Comparison of ENCODE assay signal across 10 mouse cellular contexts in the genomic region with DNA sequence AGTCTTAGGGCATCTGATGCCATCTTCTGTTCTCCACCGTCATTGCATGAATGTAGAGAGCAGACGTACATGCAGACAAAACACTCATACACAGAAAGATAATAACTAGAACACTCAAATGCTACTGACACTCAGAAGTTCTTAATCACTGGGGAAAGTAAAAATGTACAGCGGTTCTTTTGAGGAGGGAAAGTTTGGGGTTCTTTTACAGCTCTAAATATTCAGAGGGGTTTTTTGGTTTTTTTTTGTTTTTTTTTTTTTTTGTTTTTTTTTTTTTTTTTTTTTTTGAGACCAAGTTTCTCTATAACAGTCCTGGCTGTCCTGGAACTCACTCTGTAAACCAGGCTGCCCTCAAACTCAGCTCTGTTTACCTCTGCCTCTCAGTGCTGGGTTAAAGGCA. TPM values are rescaled to one million over a fixed set of nuclear protein-coding genes. Genes with fewer than 3 reads are reported as not detected.
DNase-seq lines count a peak whose midpoint lies in the region; ATAC-seq and TF ChIP-seq lines count a peak whose summit lies in the region.
"Had no signal": no experiment of that assay in that cellular context is flagged by ENCODE, and none has a peak within 500 bp of the region (broad histone marks: within the 10 kb centered on the region; RNA-seq: fewer than 3 reads in every experiment).

No protein-coding gene starts in this region.

- H3K4me1 ChIP-seq in forebrain, embryonic 13.5 days = peaks cover 19% of the 10 kb centered on the region
- H3K4me1 ChIP-seq in forebrain, embryonic 16.5 days (replicated peaks; ENCODE audit: control insufficient read depth, insufficient read depth, low read length) = peaks cover 16% of the 10 kb centered on the region
- H3K4me1 ChIP-seq in lung, embryonic 14.5 days (ENCODE audit: insufficient read depth) = peaks cover 12% of the 10 kb centered on the region
- H3K4me1 ChIP-seq in neural tube, embryonic 13.5 days (replicated peaks) = peaks cover 39% of the 10 kb centered on the region

- no peaks in the 10 kb centered on the region for H3K9me3 ChIP-seq in forebrain, embryonic 13.5 days (replicated peaks)
- H3K9me3 ChIP-seq in forebrain, embryonic 16.5 days (ENCODE audit: control insufficient read depth, low read length) = no peaks in the 10 kb centered on the region
- no peaks in the 10 kb centered on the region for H3K9me3 ChIP-seq in lung, embryonic 14.5 days (ENCODE audit: low read depth, low read length)
- H3K9me3 ChIP-seq in neural tube, embryonic 13.5 days = no peaks in the 10 kb centered on the region

- no peak overlapping the region for H3K9ac ChIP-seq in forebrain, embryonic 13.5 days
- no peak overlapping the region for H3K9ac ChIP-seq in forebrain, embryonic 16.5 days (replicated peaks; ENCODE audit: low read depth, low read length)
- no peak overlapping the region for H3K9ac ChIP-seq in lung, embryonic 14.5 days
- H3K9ac ChIP-seq in neural tube, embryonic 13.5 days = no peak overlapping the region

- no peaks in the 10 kb centered on the region for H3K27me3 ChIP-seq in forebrain, embryonic 13.5 days
- no peaks in the 10 kb centered on the region for H3K27me3 ChIP-seq in forebrain, embryonic 16.5 days (replicated peaks; ENCODE audit: control insufficient read depth, insufficient read depth, low read length)
- H3K27me3 ChIP-seq in lung, embryonic 14.5 days (ENCODE audit: insufficient read depth, low read length) = no peaks in the 10 kb centered on the region
- H3K27me3 ChIP-seq in neural tube, embryonic 13.5 days = no peaks in the 10 kb centered on the region

- peak overlapping the region; percentile 92; the same call in 1 of the 2 replicates for H3K4me3 ChIP-seq in forebrain, embryonic 13.5 days
- H3K4me3 ChIP-seq in forebrain, embryonic 16.5 days (replicated peaks; ENCODE audit: low read length) = no peak overlapping the region
- H3K4me3 ChIP-seq in lung, embryonic 14.5 days (ENCODE audit: low read depth, low read length) = 0 out of 2 replicates have a peak overlapping the region, but pooled peaks have one; percentile 89
- peak overlapping the region; percentile 95; the same call in 1 of the 2 replicates for H3K4me3 ChIP-seq in neural tube, embryonic 13.5 days

- no peak for DNase-seq in lung, embryonic 14.5 days
- no peak for DNase-seq in lung, postnatal 25 days (ENCODE audit: low spot score)
- DNase-seq in induced T-regulatory cell, adult 2 months (ENCODE audit: low read depth) = peak; percentile 38
- DNase-seq in B cell, adult 2 months = no peak
- no peak for DNase-seq in spleen, postnatal 14 days (ENCODE audit: low spot score in 2 of 2)
- DNase-seq: kidney, postnatal 36 days; left cerebral cortex, postnatal 4 days had no signal

- peaks cover 52% of the 10 kb centered on the region for H3K36me3 ChIP-seq in forebrain, embryonic 13.5 days (ENCODE audit: poor library complexity, severe bottlenecking)
- H3K36me3 ChIP-seq in forebrain, embryonic 16.5 days (ENCODE audit: control insufficient read depth, insufficient read depth) = peaks cover 26% of the 10 kb centered on the region
- peaks cover 53% of the 10 kb centered on the region for H3K36me3 ChIP-seq in lung, embryonic 14.5 days (ENCODE audit: insufficient read depth)
- peaks cover 50% of the 10 kb centered on the region for H3K36me3 ChIP-seq in neural tube, embryonic 13.5 days

- no peak for TF ChIP-seq CTCF in lung, embryonic 14.5 days (IDR thresholded peaks at IDR 0.05; ENCODE audit: low read depth)

- H3K27ac ChIP-seq in forebrain, embryonic 13.5 days = no peak overlapping the region
- no peak overlapping the region for H3K27ac ChIP-seq in forebrain, embryonic 16.5 days (ENCODE audit: low read length)
- H3K27ac ChIP-seq in lung, embryonic 14.5 days (ENCODE audit: low read depth) = no peak overlapping the region
- H3K27ac ChIP-seq in neural tube, embryonic 13.5 days (replicated peaks) = no peak overlapping the region

- WGBS in forebrain, embryonic 13.5 days = 87% methylated on average over 3 of the region's 3 CpGs
- 87% methylated on average over 3 of the region's 3 CpGs for WGBS in forebrain, embryonic 16.5 days
- WGBS in lung, embryonic 14.5 days = 88% methylated on average over 3 of the region's 3 CpGs
- 96% methylated on average over 3 of the region's 3 CpGs for WGBS in neural tube, embryonic 13.5 days

- peak overlapping the region; percentile 87; the same call in 1 of the 2 replicates for H3K4me2 ChIP-seq in forebrain, embryonic 13.5 days
- H3K4me2 ChIP-seq in forebrain, embryonic 16.5 days (ENCODE audit: low read length) = no peak overlapping the region
- H3K4me2 ChIP-seq in lung, embryonic 14.5 days = peak overlapping the region; percentile 91
- H3K4me2 ChIP-seq in neural tube, embryonic 13.5 days = peak overlapping the region; percentile 82; the same call in 1 of the 2 replicates

- ATAC-seq in forebrain, embryonic 13.5 days = no peak
- no peak for ATAC-seq in forebrain, embryonic 16.5 days
- ATAC-seq in lung, embryonic 14.5 days (ENCODE audit: insufficient read depth) = no peak
- no peak for ATAC-seq in neural tube, embryonic 13.5 days (ENCODE audit: low read depth)

RNA-seq across cellular contexts. Expression of a gene that starts 1.9 kb away (rescaled TPM):
- 398 and 409 TPM in 2 replicates for polyA plus RNA-seq in forebrain, embryonic 13.5 days (2015; fragmentation: Nextera tagmentation; extraction: Ambion mirVana)
- polyA plus RNA-seq in forebrain, embryonic 16.5 days (2015; fragmentation: Nextera tagmentation; extraction: Ambion mirVana) = 459 and 463 TPM in 2 replicates
- 390 and 401 TPM in 2 replicates for polyA plus RNA-seq in lung, embryonic 14.5 days (2014; fragmentation: Nextera tagmentation; extraction: Ambion mirVana)
- polyA plus RNA-seq in neural tube, embryonic 13.5 days (2015; fragmentation: Nextera tagmentation; extraction: Ambion mirVana) = 535 and 552 TPM in 2 replicates

RNA-seq across cellular contexts. Expression of a gene that starts 13.2 kb away (rescaled TPM):
- polyA plus RNA-seq in forebrain, embryonic 13.5 days (2015; fragmentation: Nextera tagmentation; extraction: Ambion mirVana) = 588 and 626 TPM in 2 replicates
- 666 and 701 TPM in 2 replicates for polyA plus RNA-seq in forebrain, embryonic 16.5 days (2015; fragmentation: Nextera tagmentation; extraction: Ambion mirVana)
- polyA plus RNA-seq in lung, embryonic 14.5 days (2014; fragmentation: Nextera tagmentation; extraction: Ambion mirVana) = 377 and 442 TPM in 2 replicates
- polyA plus RNA-seq in neural tube, embryonic 13.5 days (2015; fragmentation: Nextera tagmentation; extraction: Ambion mirVana) = 797 TPM in 2 replicates

RNA-seq across cellular contexts. Expression of a gene that starts 21.6 kb away (rescaled TPM):
- polyA plus RNA-seq in forebrain, embryonic 13.5 days (2015; fragmentation: Nextera tagmentation; extraction: Ambion mirVana) = 1.3 and 1.9 TPM in 2 replicates
- polyA plus RNA-seq in forebrain, embryonic 16.5 days (2015; fragmentation: Nextera tagmentation; extraction: Ambion mirVana) = 1.7 and 2.9 TPM in 2 replicates
- 1.4 and 2.2 TPM in 2 replicates for polyA plus RNA-seq in lung, embryonic 14.5 days (2014; fragmentation: Nextera tagmentation; extraction: Ambion mirVana)
- polyA plus RNA-seq in neural tube, embryonic 13.5 days (2015; fragmentation: Nextera tagmentation; extraction: Ambion mirVana) = 2.2 and 3.2 TPM in 2 replicates

RNA-seq across cellular contexts. Expression of a gene that starts 32.2 kb away (rescaled TPM):
- 89.0 and 99.3 TPM in 2 replicates for polyA plus RNA-seq in forebrain, embryonic 13.5 days (2015; fragmentation: Nextera tagmentation; extraction: Ambion mirVana)
- 94.4 and 96.7 TPM in 2 replicates for polyA plus RNA-seq in forebrain, embryonic 16.5 days (2015; fragmentation: Nextera tagmentation; extraction: Ambion mirVana)
- 147 and 155 TPM in 2 replicates for polyA plus RNA-seq in lung, embryonic 14.5 days (2014; fragmentation: Nextera tagmentation; extraction: Ambion mirVana)
- 85.4 and 96.4 TPM in 2 replicates for polyA plus RNA-seq in neural tube, embryonic 13.5 days (2015; fragmentation: Nextera tagmentation; extraction: Ambion mirVana)

RNA-seq across cellular contexts. Expression of a gene that starts 45.1 kb away (rescaled TPM):
- polyA plus RNA-seq in forebrain, embryonic 13.5 days (2015; fragmentation: Nextera tagmentation; extraction: Ambion mirVana) = 0.08 TPM in 2 replicates
- polyA plus RNA-seq in forebrain, embryonic 16.5 days (2015; fragmentation: Nextera tagmentation; extraction: Ambion mirVana) = 0.06 and 0.30 TPM in 2 replicates
- 0.11 TPM in 1 of 2 replicates, not detected in the other for polyA plus RNA-seq in lung, embryonic 14.5 days (2014; fragmentation: Nextera tagmentation; extraction: Ambion mirVana)
- 0.21 TPM in 1 of 2 replicates, not detected in the other for polyA plus RNA-seq in neural tube, embryonic 13.5 days (2015; fragmentation: Nextera tagmentation; extraction: Ambion mirVana)
